Mouse (Mus musculus) bone marrow, adult 2 months (tissue): ENCODE measurements around the gene Mycbpap. TPM values are rescaled to one million over a fixed set of nuclear protein-coding genes. Genes with fewer than 3 reads are reported as not detected.

Experiments used
- H3K27ac ChIP-seq: fragments of 200-500 bp; 2 replicates; pipeline ENCODE4 v1.5.1; 2012; ENCODE audit warnings: low read depth, mild to moderate bottlenecking, control low read depth, inconsistent platforms, low read length; ENCODE audit not compliant: control insufficient read depth, poor library complexity, insufficient read depth
- H3K4me1 ChIP-seq: fragments of 200-500 bp; 2 replicates; pipeline ENCODE4 v1.6.1; 2011; ENCODE audit warnings: low read length; ENCODE audit not compliant: control insufficient read depth, insufficient read depth
- H3K4me3 ChIP-seq: fragments of 200-500 bp; replicated peaks from 2 replicates; pipeline ENCODE3; 2011; ENCODE audit warnings: mild to moderate bottlenecking, low read depth, low read length, control low read depth; ENCODE audit not compliant: control insufficient read depth
- CTCF ChIP-seq: fragments of 200-500 bp; IDR thresholded peaks from 2 replicates; pipeline ENCODE4 v1.5.1; 2011; ENCODE audit warnings: low read length, control low read depth; ENCODE audit not compliant: control insufficient read depth, insufficient read depth
- POLR2A ChIP-seq: fragments of 200-500 bp; IDR thresholded peaks from 2 replicates; pipeline ENCODE4 v1.6.1; 2011; ENCODE audit warnings: low read depth, mild to moderate bottlenecking, control low read depth, low read length, borderline replicate concordance; ENCODE audit not compliant: control insufficient read depth
- WGBS: fragments of 180-500 bp; shearing (Covaris S2); methylation state at CpG from one replicate; pipeline ENCODE4 v1.1.7; 2018; 5-methylcytosine and 5-hydroxymethylcytosine counted together
- polyA plus RNA-seq: library from polyadenylated mRNA; stranded (reverse); fragments of >200 nt; gene quantifications from 2 replicates; pipeline ENCODE4 v1.2.4, GENCODE M21; 2011; ENCODE audit warnings: low replicate concordance; ENCODE audit not compliant: missing spikeins, insufficient read depth, insufficient read length

Mycbpap gene
- polyA plus RNA-seq, 1 experiment, result not detected

DNA sequence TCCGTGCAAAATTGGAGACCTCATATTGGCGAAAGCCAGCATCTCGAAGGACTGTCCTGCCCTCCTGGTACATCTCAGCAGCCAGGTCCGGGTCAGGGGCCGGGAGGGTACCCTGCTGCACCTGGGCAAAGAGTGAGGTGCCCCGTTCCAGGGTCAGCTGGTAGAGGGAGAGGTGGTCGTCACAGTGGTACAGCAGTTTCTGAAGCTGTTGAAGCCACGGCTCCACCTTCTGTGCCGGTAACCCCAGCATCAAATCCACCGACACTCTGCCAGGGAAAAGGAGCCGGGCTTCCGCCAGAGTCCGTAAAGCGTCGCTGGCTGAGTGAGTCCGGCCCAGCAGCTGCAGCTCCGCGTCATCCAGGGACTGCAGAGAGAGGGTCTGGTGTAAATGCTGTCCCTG, 22.9 kb upstream of the Mycbpap start:
- no peak for TF ChIP-seq POLR2A
- no peak for TF ChIP-seq CTCF

DNA sequence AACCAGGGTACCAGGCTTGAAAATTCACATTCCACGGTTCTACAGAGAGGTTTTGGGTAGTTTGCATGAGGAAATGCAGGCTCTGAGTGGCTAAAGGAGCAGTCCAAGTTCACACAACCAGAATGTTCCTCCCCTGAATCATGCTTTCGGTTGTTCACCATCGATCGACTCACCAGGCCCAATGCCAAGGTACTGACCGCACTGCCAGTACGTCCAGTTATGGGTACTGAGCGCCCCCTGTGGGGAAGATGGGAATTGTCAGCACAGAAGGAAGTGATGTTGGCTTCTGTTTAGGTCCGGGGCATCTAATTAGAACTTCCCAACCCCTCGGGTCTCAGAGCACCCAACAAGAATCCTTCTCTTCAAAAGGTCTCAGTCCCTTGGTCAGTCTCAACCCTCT, 22.4 kb upstream of the Mycbpap start:
- TF ChIP-seq POLR2A (no peak), CTCF (peak; percentile 80)
- Histone ChIP-seq H3K4me1 (no peaks in the 10 kb centered on the region; the same call in 1 of the 2 replicates), H3K4me3 (no peak overlapping the region), H3K27ac (no peak overlapping the region)
- 8% methylated on average over 9 of the region's 9 CpGs for WGBS

More for the DNA sequence above, 22.9 kb upstream of the Mycbpap start:
- 83% methylated on average over 18 of the region's 18 CpGs for WGBS
- Histone ChIP-seq H3K27ac (no peak overlapping the region), H3K4me1 (no peaks in the 10 kb centered on the region; the same call in 1 of the 2 replicates), H3K4me3 (no peak overlapping the region)

GRCm38 (mm10) chr11:94543344-94543743, 21.8 kb upstream of the Mycbpap start:
- no peak overlapping the region for H3K27ac ChIP-seq
- 82% methylated on average over 12 of the region's 12 CpGs for WGBS

DNA sequence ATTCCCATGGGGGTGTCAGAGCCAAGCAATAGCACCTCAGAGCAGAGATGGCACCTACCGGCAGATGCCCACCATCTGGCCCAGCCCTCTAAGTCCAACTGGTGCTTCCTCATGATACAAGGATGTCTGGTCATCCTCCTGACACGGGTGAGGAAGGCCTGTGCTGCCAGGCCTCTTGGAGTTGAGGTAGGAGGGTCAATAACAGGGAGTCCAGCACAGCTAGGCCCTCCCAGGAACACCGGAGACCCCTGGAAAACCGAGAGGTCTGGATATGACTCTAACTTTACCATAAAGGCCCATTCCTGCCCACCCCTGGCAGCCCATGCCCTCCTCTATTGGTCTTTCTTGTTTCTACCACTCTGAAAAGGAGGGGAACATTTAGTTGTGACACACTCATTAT, 20.9 kb upstream of the Mycbpap start:
- TF ChIP-seq CTCF (no peak), POLR2A (no peak)
- H3K4me3 ChIP-seq, result no peak overlapping the region
- H3K4me1 ChIP-seq, result no peaks in the 10 kb centered on the region
- WGBS, result 88% methylated on average over 4 of the region's 4 CpGs
- no peak overlapping the region for H3K27ac ChIP-seq

More at GRCm38 (mm10) chr11:94543344-94543743, 21.8 kb upstream of the Mycbpap start:
- Histone ChIP-seq H3K4me1 (no peaks in the 10 kb centered on the region; the same call in 1 of the 2 replicates), H3K4me3 (no peak overlapping the region)
- TF ChIP-seq CTCF (no peak), POLR2A (no peak)

GRCm38 (mm10) chr11:94539761-94540160, 18.2 kb upstream of the Mycbpap start:
- TF ChIP-seq CTCF, result no peak
- no peak for TF ChIP-seq POLR2A
- 77% methylated on average over 7 of the region's 7 CpGs for WGBS
- no peak overlapping the region for H3K27ac ChIP-seq
- H3K4me1 ChIP-seq, result no peaks in the 10 kb centered on the region
- H3K4me3 ChIP-seq, result no peak overlapping the region

DNA sequence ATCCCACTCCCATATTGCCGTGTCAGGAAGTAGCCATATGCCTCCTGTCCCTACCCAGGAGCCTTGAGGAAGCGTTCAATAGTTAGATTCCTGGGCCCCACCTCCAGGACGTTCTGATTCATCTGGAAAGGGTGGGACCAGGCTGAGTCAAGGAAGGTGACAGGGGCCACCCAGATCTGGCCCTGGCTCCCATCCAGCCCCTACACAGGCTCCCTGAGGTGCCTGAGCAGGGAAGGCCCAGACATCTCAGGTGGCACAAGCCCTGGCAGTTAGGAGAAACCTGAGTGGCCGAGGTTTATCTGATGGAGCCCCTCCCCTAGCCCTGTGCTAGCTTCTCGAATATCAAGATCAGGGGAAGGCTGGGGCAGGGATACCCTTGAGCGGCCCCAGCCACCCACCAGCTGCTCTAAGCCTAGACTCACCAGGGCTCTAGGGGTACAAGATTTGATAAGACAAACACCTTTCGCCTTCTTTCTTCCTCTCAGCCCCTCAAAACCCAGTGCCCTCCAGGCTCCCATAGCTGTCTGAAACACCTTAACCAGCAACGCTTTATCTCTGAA, 17.3 kb upstream of the Mycbpap start:
- Histone ChIP-seq H3K4me1 (no peaks in the 10 kb centered on the region), H3K27ac (no peak overlapping the region), H3K4me3 (no peak overlapping the region)
- no peak for TF ChIP-seq CTCF
- TF ChIP-seq POLR2A, result no peak
- 74% methylated on average over 8 of the region's 8 CpGs for WGBS

DNA sequence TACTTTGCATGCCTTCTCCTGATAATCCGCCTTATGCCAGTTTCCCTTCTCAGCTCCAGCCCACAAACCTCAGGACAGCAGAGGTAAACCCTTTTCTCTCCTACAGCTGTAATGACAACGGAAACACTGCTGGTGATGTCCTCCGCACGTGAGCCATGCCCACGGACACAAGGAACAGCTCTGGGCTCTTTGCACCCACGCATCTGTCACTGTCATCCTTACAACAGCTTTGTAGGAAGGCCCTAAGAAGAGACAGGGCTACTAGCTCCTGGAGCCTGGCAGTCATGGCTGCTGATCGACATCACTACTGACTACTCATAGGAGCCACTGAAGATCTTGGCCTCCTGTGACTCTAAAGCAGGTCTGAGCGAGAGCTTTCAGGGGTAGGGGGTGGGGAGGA, 11.6 kb upstream of the Mycbpap start:
- H3K4me3 ChIP-seq, result no peak overlapping the region
- WGBS, result 87% methylated on average over 8 of the region's 8 CpGs
- H3K27ac ChIP-seq, result no peak overlapping the region
- TF ChIP-seq POLR2A (no peak), CTCF (no peak)
- H3K4me1 ChIP-seq, result no peaks in the 10 kb centered on the region

- TF ChIP-seq POLR2A, result no peak
- no peak for TF ChIP-seq CTCF
- H3K27ac ChIP-seq, result no peak overlapping the region
- no peaks in the 10 kb centered on the region for H3K4me1 ChIP-seq
- H3K4me3 ChIP-seq, result no peak overlapping the region
- WGBS, result 41% methylated on average over 3 of the region's 3 CpGs
Measured at GRCm38 (mm10) chr11:94528879-94529278, 7.3 kb upstream of the Mycbpap start.

DNA sequence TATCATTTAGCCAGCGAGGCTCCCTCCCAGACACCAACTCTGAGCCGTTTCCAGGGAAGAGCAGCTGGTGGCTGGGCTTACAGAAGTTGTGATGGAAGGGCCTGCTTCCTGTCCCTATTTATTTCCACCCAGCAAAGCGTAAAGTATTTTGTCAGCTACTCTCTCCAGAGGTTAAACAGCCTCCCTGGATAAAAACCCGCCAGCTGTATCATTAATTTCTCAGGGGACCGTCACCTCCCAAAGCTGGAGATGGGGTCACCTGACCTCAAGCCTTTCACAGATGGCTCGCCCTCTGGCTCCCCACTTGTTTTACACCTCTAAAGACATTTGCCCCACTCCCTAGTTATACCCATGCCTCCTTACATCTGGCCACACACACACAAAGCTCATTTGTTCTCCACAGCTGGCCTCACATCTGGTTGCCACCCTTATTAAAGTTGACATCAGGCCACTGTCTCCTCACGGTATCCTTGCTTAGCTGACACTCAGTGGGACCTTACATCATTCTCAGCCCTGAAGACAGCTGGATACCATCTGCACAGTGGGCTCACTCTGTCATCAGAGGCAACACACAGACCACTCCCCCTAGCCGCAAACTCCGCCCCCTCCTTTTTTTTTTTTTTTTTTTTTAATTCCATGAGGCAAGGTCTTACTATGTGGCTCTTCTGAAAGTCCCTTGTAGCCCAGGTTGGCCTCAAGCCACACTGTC, 4.8 kb upstream of the Mycbpap start:
- 64% methylated on average over 9 of the region's 9 CpGs for WGBS
- Histone ChIP-seq H3K27ac (no peak overlapping the region), H3K4me3 (no peak overlapping the region), H3K4me1 (no peaks in the 10 kb centered on the region)
- TF ChIP-seq CTCF, result no peak
